Mouse (Mus musculus) embryonic facial prominence, embryonic 12.5 days (tissue): ENCODE data around the gene Phactr4. TPM values are rescaled to one million over a fixed set of nuclear protein-coding genes. Genes with fewer than 3 reads are reported as not detected.
A peak's percentile ranks its signal among the peaks of the same experiment; 100 is the strongest.

ENCODE experiments used
- ATAC-seq: fragments of 200-750 bp; cut with Nextera tagmentation; 2 replicates; pipeline ENCODE4 v1.8.0; 2017; ENCODE audit not compliant: insufficient number of reproducible peaks, insufficient read depth, low FRiP score, low TSS enrichment
- H3K27ac ChIP-seq: fragments of 300-500 bp; sonication (generic); 2 replicates; pipeline ENCODE4 v1.5.1; 2016; ENCODE audit warnings: mild to moderate bottlenecking
- H3K27me3 ChIP-seq: fragments of 300-500 bp; sonication (generic); 2 replicates; pipeline ENCODE4 v1.6.1; 2016; ENCODE audit warnings: mild to moderate bottlenecking, moderate library complexity
- H3K36me3 ChIP-seq: fragments of 300-500 bp; sonication (generic); 2 replicates; pipeline ENCODE4 v1.6.1; 2016; ENCODE audit warnings: mild to moderate bottlenecking
- H3K4me1 ChIP-seq: fragments of 300-500 bp; sonication (generic); 2 replicates; pipeline ENCODE4 v1.6.1; 2016
- H3K4me2 ChIP-seq: fragments of 300-500 bp; sonication (generic); replicated peaks from 2 replicates; pipeline ENCODE4 v1.6.1; 2016; ENCODE audit warnings: mild to moderate bottlenecking, moderate library complexity
- H3K4me3 ChIP-seq: fragments of 300-500 bp; sonication (generic); 2 replicates; pipeline ENCODE4 v1.5.1; 2016; ENCODE audit warnings: mild to moderate bottlenecking
- H3K9ac ChIP-seq: fragments of 300-500 bp; sonication (generic); 2 replicates; pipeline ENCODE4 v1.6.1; 2016; ENCODE audit warnings: mild to moderate bottlenecking, moderate library complexity
- H3K9me3 ChIP-seq: fragments of 300-500 bp; sonication (generic); 2 replicates; pipeline ENCODE4 v1.6.1; 2016; ENCODE audit warnings: mild to moderate bottlenecking, moderate library complexity
- WGBS: fragments of 180-500 bp; shearing (Covaris S2); methylation state at CpG from one replicate; pipeline ENCODE4 v1.1.7; 2016; 5-methylcytosine and 5-hydroxymethylcytosine counted together
- polyA plus RNA-seq: library from polyadenylated mRNA; unstranded; fragments of >200 nt; fragmentation: Nextera tagmentation; extraction: Ambion mirVana; gene quantifications from 2 replicates; pipeline ENCODE4 v1.2.1, GENCODE M21; 2016

Gene Phactr4
- polyA plus RNA-seq, 1 experiment from 2014 or later: 22.9 TPM

- no peaks in the 10 kb centered on the region for H3K27me3 ChIP-seq
- 45% methylated on average over 5 of the region's 5 CpGs for WGBS
- no peaks in the 10 kb centered on the region for H3K36me3 ChIP-seq
- H3K4me1 ChIP-seq: peaks cover 17% of the 10 kb centered on the region
- no peak overlapping the region for H3K27ac ChIP-seq
- no peak overlapping the region for H3K9ac ChIP-seq
- ATAC-seq: no peak
- H3K9me3 ChIP-seq: no peaks in the 10 kb centered on the region
- H3K4me3 ChIP-seq: peak overlapping the region; percentile 88
- H3K4me2 ChIP-seq: peak overlapping the region; percentile 95; the same call in 1 of the 2 replicates
Measured at GRCm38 (mm10) chr4:132345843-132346212, 76.5 kb downstream of the Phactr4 start.

- peaks cover 17% of the 10 kb centered on the region for H3K4me1 ChIP-seq
- H3K27me3 ChIP-seq: no peaks in the 10 kb centered on the region
- peak overlapping the region; percentile 88 for H3K4me3 ChIP-seq
- whole genome bisulfite sequencing: under 1% methylated on average over 81 of the region's 83 CpGs
- no peaks in the 10 kb centered on the region for H3K36me3 ChIP-seq
- peak overlapping the region; percentile 95 for H3K4me2 ChIP-seq
- peak; percentile 77 for ATAC-seq
- H3K27ac ChIP-seq: peak overlapping the region; percentile 64
- peak overlapping the region; percentile 81 for H3K9ac ChIP-seq
- no peaks in the 10 kb centered on the region for H3K9me3 ChIP-seq
Measured at GRCm38 (mm10) chr4:132345135-132345842, 77.0 kb downstream of the Phactr4 start.

GRCm38 (mm10) chr4:132344403-132345134 lies 77.7 kb downstream of the Phactr4 start:
- H3K4me3 ChIP-seq: peak overlapping the region; percentile 88
- H3K4me1 ChIP-seq: peaks cover 17% of the 10 kb centered on the region
- H3K36me3 ChIP-seq: peaks cover 4% of the 10 kb centered on the region
- H3K9ac ChIP-seq: peak overlapping the region; percentile 81
- peak overlapping the region; percentile 64; the same call in 1 of the 2 replicates for H3K27ac ChIP-seq
- H3K4me2 ChIP-seq: peak overlapping the region; percentile 95
- ATAC-seq: no peak
- WGBS: 7% methylated on average over 13 of the region's 13 CpGs
- no peaks in the 10 kb centered on the region for H3K27me3 ChIP-seq
- H3K9me3 ChIP-seq: no peaks in the 10 kb centered on the region

- Histone ChIP-seq H3K27me3 (no peaks in the 10 kb centered on the region), H3K4me3 (no peak overlapping the region), H3K9ac (no peak overlapping the region), H3K4me1 (peaks cover 17% of the 10 kb centered on the region), H3K9me3 (no peaks in the 10 kb centered on the region), H3K27ac (no peak overlapping the region), H3K4me2 (no peak overlapping the region), H3K36me3 (peaks cover 33% of the 10 kb centered on the region)
- 88% methylated on average over 3 of the region's 3 CpGs for WGBS
- ATAC-seq: no peak
Measured at GRCm38 (mm10) chr4:132341451-132341850, 80.8 kb downstream of the Phactr4 start.

- H3K9me3 ChIP-seq: no peaks in the 10 kb centered on the region
- H3K4me2 ChIP-seq: no peak overlapping the region
- H3K27me3 ChIP-seq: no peaks in the 10 kb centered on the region
- H3K27ac ChIP-seq: no peak overlapping the region
- 93% methylated on average over 13 of the region's 13 CpGs for WGBS
- H3K36me3 ChIP-seq: peaks cover 57% of the 10 kb centered on the region
- H3K9ac ChIP-seq: no peak overlapping the region
- peaks cover 7% of the 10 kb centered on the region for H3K4me1 ChIP-seq
- ATAC-seq: no peak
- H3K4me3 ChIP-seq: no peak overlapping the region
Measured at GRCm38 (mm10) chr4:132338943-132339342, 83.3 kb downstream of the Phactr4 start.

- WGBS: 83% methylated on average over 6 of the region's 6 CpGs
- Histone ChIP-seq H3K27me3 (no peaks in the 10 kb centered on the region), H3K4me3 (no peak overlapping the region), H3K9me3 (no peaks in the 10 kb centered on the region), H3K9ac (no peak overlapping the region), H3K27ac (no peak overlapping the region), H3K4me2 (no peak overlapping the region), H3K4me1 (peaks cover 10% of the 10 kb centered on the region), H3K36me3 (peaks cover 64% of the 10 kb centered on the region)
- no peak for ATAC-seq
Measured at GRCm38 (mm10) chr4:132332880-132333279, 89.4 kb downstream of the Phactr4 start.

- H3K27ac ChIP-seq: no peak overlapping the region
- H3K4me3 ChIP-seq: no peak overlapping the region
- peaks cover 10% of the 10 kb centered on the region for H3K4me1 ChIP-seq
- no peaks in the 10 kb centered on the region for H3K9me3 ChIP-seq
- no peak for ATAC-seq
- H3K4me2 ChIP-seq: no peak overlapping the region
- no peaks in the 10 kb centered on the region for H3K27me3 ChIP-seq
- H3K9ac ChIP-seq: no peak overlapping the region
- H3K36me3 ChIP-seq: peaks cover 55% of the 10 kb centered on the region
- 81% methylated on average over 3 of the region's 3 CpGs for WGBS
Measured at GRCm38 (mm10) chr4:132331960-132332359, 90.3 kb downstream of the Phactr4 start.

- Histone ChIP-seq H3K9me3 (no peaks in the 10 kb centered on the region), H3K4me1 (peaks cover 10% of the 10 kb centered on the region), H3K27ac (peak overlapping the region; percentile 87), H3K4me2 (peak overlapping the region; percentile 72), H3K9ac (peak overlapping the region; percentile 87), H3K4me3 (peak overlapping the region; percentile 78), H3K36me3 (peaks cover 44% of the 10 kb centered on the region), H3K27me3 (no peaks in the 10 kb centered on the region)
- peak; percentile 37; the same call in 1 of the 2 replicates for ATAC-seq
- 8% methylated on average over 10 of the region's 10 CpGs for WGBS
Measured at GRCm38 (mm10) chr4:132329835-132330354, 92.4 kb downstream of the Phactr4 start.

GRCm38 (mm10) chr4:132329115-132329834 lies 93.0 kb downstream of the Phactr4 start, which contains the start of gene Trnau1ap:
Trnau1ap (minus strand) TSS chr4:132329538.
- Histone ChIP-seq H3K27me3 (no peaks in the 10 kb centered on the region), H3K9me3 (no peaks in the 10 kb centered on the region), H3K36me3 (peaks cover 44% of the 10 kb centered on the region), H3K9ac (peak within 1 kb of the TSS; percentile 87), H3K27ac (peak within 1 kb of the TSS; percentile 87), H3K4me1 (peaks cover 10% of the 10 kb centered on the region), H3K4me2 (peak within 1 kb of the TSS; percentile 72), H3K4me3 (peak within 1 kb of the TSS; percentile 78)
- under 1% methylated on average over 52 of the region's 52 CpGs for whole genome bisulfite sequencing
- ATAC-seq: peak; percentile 93

- H3K9ac ChIP-seq: peak overlapping the region; percentile 87
- no peaks in the 10 kb centered on the region for H3K27me3 ChIP-seq
- 0 out of 2 replicates have a peak, but pooled peaks have one; percentile 7 for ATAC-seq
- peak overlapping the region; percentile 78 for H3K4me3 ChIP-seq
- peaks cover 10% of the 10 kb centered on the region for H3K4me1 ChIP-seq
- 50% methylated on average over 14 of the region's 14 CpGs for WGBS
- H3K9me3 ChIP-seq: no peaks in the 10 kb centered on the region
- peaks cover 44% of the 10 kb centered on the region for H3K36me3 ChIP-seq
- H3K4me2 ChIP-seq: peak overlapping the region; percentile 72
- H3K27ac ChIP-seq: peak overlapping the region; percentile 87
Measured at GRCm38 (mm10) chr4:132328391-132328982, 93.8 kb downstream of the Phactr4 start.

- 76% methylated on average over 5 of the region's 5 CpGs for WGBS
Measured at GRCm38 (mm10) chr4:132326481-132326880, 95.8 kb downstream of the Phactr4 start.

More at GRCm38 (mm10) chr4:132326481-132326880, 95.8 kb downstream of the Phactr4 start:
- no peak for ATAC-seq
- Histone ChIP-seq H3K36me3 (peaks cover 43% of the 10 kb centered on the region), H3K27ac (no peak overlapping the region), H3K4me1 (peaks cover 10% of the 10 kb centered on the region), H3K27me3 (no peaks in the 10 kb centered on the region), H3K4me2 (no peak overlapping the region), H3K4me3 (no peak overlapping the region), H3K9me3 (no peaks in the 10 kb centered on the region), H3K9ac (no peak overlapping the region)
